Mouse (Mus musculus): ENCODE results near the gene Zfp692. TPM values are rescaled to one million over a fixed set of nuclear protein-coding genes. Genes with fewer than 3 reads are reported as not detected.
"Not testable (repeated sequence)": the region's sequence is repeated elsewhere in the genome, so short reads cannot be mapped to it uniquely, and the experiment has no call there.

The Zfp692 gene
- polyA plus RNA-seq, 1 experiment from 2014 or later = 13.7 TPM

DNA sequence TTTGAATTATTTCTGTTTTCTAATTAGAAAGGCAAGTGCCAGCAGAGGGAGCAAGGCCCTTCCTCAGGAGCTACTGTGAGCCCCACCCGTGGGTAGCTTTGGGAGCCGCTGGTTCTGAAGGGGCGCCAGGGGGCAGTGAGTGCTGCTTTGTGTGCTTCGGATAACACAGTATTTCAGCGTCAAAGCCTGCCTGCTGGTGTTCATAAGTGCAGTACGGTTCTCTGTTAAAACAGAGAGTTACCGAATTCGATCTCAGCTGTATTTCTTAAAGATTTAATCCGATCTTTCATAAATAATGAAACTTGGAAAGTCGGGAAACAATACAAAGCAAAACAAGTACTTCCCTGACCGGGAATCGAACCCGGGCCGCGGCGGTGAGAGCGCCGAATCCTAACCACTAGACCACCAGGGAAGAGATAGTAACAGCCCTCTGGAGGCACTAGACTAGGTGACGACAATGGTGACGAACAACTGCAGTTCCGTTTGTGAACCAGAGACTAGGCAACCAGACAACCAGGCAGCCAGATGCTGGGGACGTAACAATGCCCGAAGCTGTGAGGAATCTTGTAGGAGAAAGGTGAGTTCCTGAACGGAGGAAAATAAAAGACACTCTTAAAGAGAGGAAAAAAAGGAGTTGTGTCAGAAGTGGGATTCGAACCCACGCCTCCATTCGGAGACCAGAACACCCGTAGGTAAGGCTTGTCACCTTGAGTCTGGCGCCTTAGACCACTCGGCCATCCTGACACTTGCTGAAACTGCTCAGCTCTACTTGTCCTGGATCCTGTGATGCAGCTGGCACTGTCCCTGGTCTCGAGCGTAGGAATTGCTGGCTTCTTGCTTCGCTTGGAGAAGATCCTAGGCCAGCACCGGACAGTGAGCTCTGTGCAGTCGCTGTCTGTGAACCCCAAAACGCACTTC, 4.8 kb upstream of the Zfp692 start:
- WGBS = under 1% methylated on average over 36 of the region's 36 CpGs
- peak; percentile 89 for ATAC-seq (ENCODE audit: low FRiP score, low TSS enrichment)
- no peaks in the 10 kb centered on the region for H3K36me3 ChIP-seq (ENCODE audit: control insufficient read depth, insufficient read depth, low read length)
- DNase-seq (ENCODE audit: low spot score) = peak; percentile 93
- TF ChIP-seq CTCF (IDR thresholded peaks at IDR 0.05; ENCODE audit: low read depth) (peak; percentile 96), EP300 (optimal IDR thresholded peaks at IDR 0.05) (peak; percentile 22)
- H3K27me3 ChIP-seq (ENCODE audit: control insufficient read depth, insufficient read depth, low read length) = no peaks in the 10 kb centered on the region
- H3K27ac ChIP-seq (replicated peaks) = peak overlapping the region; percentile 93
- H3K4me1 ChIP-seq (replicated peaks; ENCODE audit: control insufficient read depth, insufficient read depth) = no peaks in the 10 kb centered on the region
- H3K9ac ChIP-seq (ENCODE audit: low read length) = peak overlapping the region; percentile 67
- H3K4me3 ChIP-seq (ENCODE audit: low read depth, low read length) = peak overlapping the region; percentile 57
- H3K4me2 ChIP-seq (replicated peaks; ENCODE audit: low read depth) = peak overlapping the region; percentile 71
- H3K9me3 ChIP-seq (ENCODE audit: control insufficient read depth, low read length) = no peaks in the 10 kb centered on the region

DNA sequence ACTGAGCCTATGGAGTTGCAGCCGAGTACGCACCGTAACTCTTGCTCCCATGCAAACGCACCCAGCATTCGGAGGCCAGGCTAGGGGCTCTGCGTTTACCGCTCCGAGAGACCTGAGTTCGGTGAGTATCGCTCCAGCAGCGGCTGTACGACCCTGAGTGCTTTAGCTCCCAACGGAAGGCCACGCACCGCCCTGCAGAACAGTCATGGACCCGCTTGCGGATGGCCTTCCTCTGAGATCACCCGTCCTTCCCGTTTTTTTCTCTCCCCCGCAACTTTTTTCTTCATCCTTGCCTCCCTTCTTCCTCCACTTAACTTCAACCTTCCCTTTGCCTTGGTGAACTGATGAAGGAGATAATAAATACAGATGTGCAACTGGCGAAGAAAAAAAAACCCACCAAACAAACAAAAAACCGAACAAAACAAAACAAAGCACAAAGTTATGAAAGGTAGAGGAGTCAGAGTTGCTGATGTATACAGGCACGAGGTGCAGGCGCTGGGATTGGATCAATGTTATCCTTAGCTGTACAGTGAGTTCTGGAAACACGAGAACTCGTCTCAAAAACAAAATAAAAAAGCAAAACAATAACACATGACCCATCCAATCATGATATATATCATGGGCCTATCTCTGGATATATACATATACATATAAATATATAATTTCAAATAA, 4.0 kb upstream of the Zfp692 start:
- no peaks in the 10 kb centered on the region for H3K9me3 ChIP-seq (ENCODE audit: control insufficient read depth, low read length)
- H3K36me3 ChIP-seq (ENCODE audit: control insufficient read depth, insufficient read depth, low read length) = no peaks in the 10 kb centered on the region
- H3K4me2 ChIP-seq (replicated peaks; ENCODE audit: low read depth) = peak overlapping the region; percentile 71
- peak overlapping the region; percentile 57 for H3K4me3 ChIP-seq (ENCODE audit: low read depth, low read length)
- no peak for TF ChIP-seq EP300 (optimal IDR thresholded peaks at IDR 0.05)
- no peak for TF ChIP-seq CTCF (IDR thresholded peaks at IDR 0.05; ENCODE audit: low read depth)
- DNase-seq (ENCODE audit: low spot score) (no peak), ATAC-seq (ENCODE audit: low FRiP score, low TSS enrichment) (peak; percentile 6; the same call in 1 of the 2 replicates)
- no peaks in the 10 kb centered on the region for H3K4me1 ChIP-seq (replicated peaks; ENCODE audit: control insufficient read depth, insufficient read depth)
- H3K9ac ChIP-seq (ENCODE audit: low read length) = peak overlapping the region; percentile 67
- H3K27ac ChIP-seq (replicated peaks) = peak overlapping the region; percentile 93
- 1% methylated on average over 26 of the region's 26 CpGs for WGBS
- H3K27me3 ChIP-seq (ENCODE audit: control insufficient read depth, insufficient read depth, low read length) = no peaks in the 10 kb centered on the region

DNA sequence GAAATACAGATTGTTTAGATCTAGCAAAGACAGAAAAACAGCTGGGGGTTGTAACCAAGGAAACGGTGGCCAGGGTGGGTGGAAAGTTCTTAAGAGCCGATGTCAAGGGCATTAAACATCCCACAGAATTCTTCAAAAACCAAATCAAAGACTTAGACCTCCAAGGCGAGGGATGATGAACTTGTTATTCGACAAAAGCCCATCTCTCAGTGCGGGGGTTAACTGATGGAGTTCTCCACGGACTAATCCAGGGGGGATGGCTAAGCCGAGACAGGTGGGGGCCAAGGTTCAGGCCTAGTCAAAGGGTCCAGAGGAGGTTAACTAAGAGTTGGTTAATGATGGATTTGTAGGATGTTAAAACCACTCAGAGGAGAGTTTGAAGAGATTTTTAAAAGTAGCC, 3.3 kb upstream of the Zfp692 start:
- Histone ChIP-seq H3K27ac (replicated peaks) (no peak overlapping the region), H3K4me1 (replicated peaks; ENCODE audit: control insufficient read depth, insufficient read depth) (no peaks in the 10 kb centered on the region), H3K36me3 (ENCODE audit: control insufficient read depth, insufficient read depth, low read length) (no peaks in the 10 kb centered on the region), H3K4me2 (replicated peaks; ENCODE audit: low read depth) (no peak overlapping the region; the same call in 1 of the 2 replicates), H3K9me3 (ENCODE audit: control insufficient read depth, low read length) (no peaks in the 10 kb centered on the region), H3K9ac (ENCODE audit: low read length) (no peak overlapping the region), H3K27me3 (ENCODE audit: control insufficient read depth, insufficient read depth, low read length) (no peaks in the 10 kb centered on the region), H3K4me3 (ENCODE audit: low read depth, low read length) (no peak overlapping the region)
- no peak for DNase-seq (ENCODE audit: low spot score)
- TF ChIP-seq CTCF (IDR thresholded peaks at IDR 0.05; ENCODE audit: low read depth) (no peak), EP300 (optimal IDR thresholded peaks at IDR 0.05) (no peak)
- ATAC-seq (ENCODE audit: low FRiP score, low TSS enrichment) = no peak
- 21% methylated on average over 7 of the region's 7 CpGs for WGBS

DNA sequence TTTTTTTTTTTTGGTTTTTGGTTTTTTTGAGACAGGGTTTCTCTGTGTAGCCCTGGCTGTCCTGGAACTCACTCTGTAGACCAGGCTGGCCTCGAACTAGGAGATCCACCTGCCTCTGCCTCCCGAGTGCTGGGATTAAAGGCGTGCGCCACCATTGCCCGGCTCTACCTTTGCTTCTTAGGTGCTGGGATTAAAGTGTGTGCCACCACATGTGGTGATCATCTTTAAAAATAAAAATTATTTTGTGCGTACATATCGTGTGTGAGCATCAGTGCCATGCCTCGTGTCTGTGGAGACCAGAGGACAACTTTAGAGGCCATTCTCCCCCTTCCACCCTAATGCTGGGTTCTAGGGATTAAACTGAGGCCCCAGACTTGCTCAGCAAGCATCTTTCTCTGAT, 1.6 kb upstream of the Zfp692 start:
- not testable (repeated sequence) for H3K27me3 ChIP-seq (ENCODE audit: control insufficient read depth, insufficient read depth, low read length); H3K9ac ChIP-seq (ENCODE audit: low read length); DNase-seq (ENCODE audit: low spot score); H3K36me3 ChIP-seq (ENCODE audit: control insufficient read depth, insufficient read depth, low read length); H3K4me3 ChIP-seq (ENCODE audit: low read depth, low read length); ATAC-seq (ENCODE audit: low FRiP score, low TSS enrichment); H3K4me1 ChIP-seq (replicated peaks; ENCODE audit: control insufficient read depth, insufficient read depth); H3K27ac ChIP-seq (replicated peaks); H3K4me2 ChIP-seq (replicated peaks; ENCODE audit: low read depth); H3K9me3 ChIP-seq (ENCODE audit: control insufficient read depth, low read length)
- WGBS = 91% methylated on average over 8 of the region's 8 CpGs

DNA sequence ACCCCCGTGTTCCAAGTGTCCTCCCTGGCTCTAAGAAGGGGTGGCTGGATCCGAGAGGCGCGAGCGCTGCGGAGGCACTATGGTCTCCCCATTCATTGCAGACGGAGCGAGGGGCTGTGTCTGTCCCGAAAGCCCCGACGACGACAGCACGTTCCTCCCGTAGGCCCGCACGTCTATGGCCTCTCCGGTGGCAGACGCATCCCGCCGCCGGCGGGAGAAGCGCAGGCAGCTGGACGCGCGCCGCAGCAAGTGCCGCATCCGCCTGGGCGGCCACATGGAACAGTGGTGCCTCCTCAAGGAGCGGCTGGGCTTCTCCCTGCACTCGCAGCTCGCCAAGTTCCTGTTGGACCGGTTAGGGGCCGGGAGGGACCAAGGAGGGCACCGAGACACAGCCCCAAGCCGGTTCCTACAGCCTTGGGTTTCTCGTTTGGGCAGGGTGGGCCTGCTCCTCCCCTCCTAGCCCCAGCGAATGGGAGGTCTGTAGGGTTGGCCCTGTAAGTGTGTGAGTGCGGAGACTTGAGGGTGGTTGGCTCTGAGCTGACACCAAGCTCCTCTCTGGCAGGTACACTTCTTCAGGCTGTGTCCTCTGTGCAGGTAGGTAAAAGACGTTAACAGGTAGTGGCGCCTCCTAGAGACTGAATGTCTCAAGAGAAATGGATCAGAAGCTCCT, 677 bp downstream of the Zfp692 start:
- no peaks in the 10 kb centered on the region for H3K9me3 ChIP-seq (ENCODE audit: control insufficient read depth, low read length)
- peak overlapping the region; percentile 42 for H3K4me3 ChIP-seq (ENCODE audit: low read depth, low read length)
- H3K27me3 ChIP-seq (ENCODE audit: control insufficient read depth, insufficient read depth, low read length) = no peaks in the 10 kb centered on the region
- H3K4me2 ChIP-seq (replicated peaks; ENCODE audit: low read depth) = peak overlapping the region; percentile 70
- H3K36me3 ChIP-seq (ENCODE audit: control insufficient read depth, insufficient read depth, low read length) = no peaks in the 10 kb centered on the region; the same call in 1 of the 2 replicates
- DNase-seq (ENCODE audit: low spot score) = peak; percentile 93
- TF ChIP-seq EP300 (optimal IDR thresholded peaks at IDR 0.05) (peak; percentile 79), CTCF (IDR thresholded peaks at IDR 0.05; ENCODE audit: low read depth) (peak; percentile 49)
- 1% methylated on average over 40 of the region's 42 CpGs for WGBS
- H3K27ac ChIP-seq (replicated peaks) = peak overlapping the region; percentile 90
- peak; percentile 94 for ATAC-seq (ENCODE audit: low FRiP score, low TSS enrichment)
- H3K9ac ChIP-seq (ENCODE audit: low read length) = peak overlapping the region; percentile 63
- no peaks in the 10 kb centered on the region for H3K4me1 ChIP-seq (replicated peaks; ENCODE audit: control insufficient read depth, insufficient read depth)
